Mouse (Mus musculus) hindbrain, postnatal 0 days (tissue): ENCODE results near the gene Ccdc134. TPM values are rescaled to one million over a fixed set of nuclear protein-coding genes. Genes with fewer than 3 reads are reported as not detected.

ENCODE experiments used
- ATAC-seq: fragments of 200-750 bp; cut with Nextera tagmentation; 2 replicates; pipeline ENCODE4 v1.8.0; 2017; ENCODE audit warnings: mild to moderate bottlenecking, moderate TSS enrichment, moderate library complexity
- DNase-seq: peaks from one replicate; pipeline ENCODE4 v3.0.0-alpha.2; 2015; ENCODE audit warnings: low spot score
- H3K27ac ChIP-seq: fragments of 300-500 bp; sonication (generic); 2 replicates; pipeline ENCODE4 v1.5.1; 2014; ENCODE audit warnings: mild to moderate bottlenecking
- H3K27me3 ChIP-seq: fragments of 300-500 bp; sonication (generic); 2 replicates; pipeline ENCODE4 v1.6.1; 2014; ENCODE audit warnings: low read length, mixed read lengths; ENCODE audit not compliant: insufficient read depth
- H3K36me3 ChIP-seq: fragments of 300-500 bp; sonication (generic); 2 replicates; pipeline ENCODE4 v1.6.1; 2014; ENCODE audit warnings: low read length, mixed read lengths; ENCODE audit not compliant: insufficient read depth
- H3K4me1 ChIP-seq: fragments of 300-500 bp; sonication (generic); 2 replicates; pipeline ENCODE4 v1.6.1; 2014; ENCODE audit warnings: antibody characterized with exemption, low read length, mixed read lengths; ENCODE audit not compliant: insufficient read depth
- H3K4me2 ChIP-seq: fragments of 300-500 bp; sonication (generic); 2 replicates; pipeline ENCODE4 v1.6.1; 2014; ENCODE audit warnings: low read depth, mild to moderate bottlenecking, low read length, moderate library complexity, mixed read lengths
- H3K4me3 ChIP-seq: fragments of 300-500 bp; sonication (generic); 2 replicates; pipeline ENCODE4 v1.5.1; 2014; ENCODE audit warnings: low read length
- H3K9ac ChIP-seq: fragments of 300-500 bp; sonication (generic); replicated peaks from 2 replicates; pipeline ENCODE4 v1.6.1; 2014; ENCODE audit warnings: mild to moderate bottlenecking, low read length, moderate library complexity, mixed read lengths
- H3K9me3 ChIP-seq: fragments of 300-500 bp; sonication (generic); 2 replicates; pipeline ENCODE4 v1.6.1; 2016; ENCODE audit warnings: low read length, mixed read lengths
- CTCF ChIP-seq: IDR thresholded peaks from 2 replicates; pipeline ENCODE4 v1.5.1; 2016; ENCODE audit warnings: antibody characterized with exemption, control low read depth, low read depth
- WGBS: fragments of 180-500 bp; shearing (Covaris S2); extraction: QIAGEN DNeasy Blood & Tissue Kit; methylation state at CpG from one replicate; pipeline ENCODE4 v1.1.7; 2014; 5-methylcytosine and 5-hydroxymethylcytosine counted together
- polyA plus RNA-seq: library from polyadenylated mRNA; unstranded; fragments of >200 nt; fragmentation: Nextera tagmentation; extraction: Ambion mirVana; gene quantifications from 2 replicates; pipeline ENCODE4 v1.2.1, GENCODE M21; 2015
- total RNA-seq: library from RNA; depleted of rRNA; stranded (reverse); fragments of >200 nt; gene quantifications from 2 replicates; pipeline ENCODE4 v1.2.3, GENCODE M21; 2014

Ccdc134 gene
- total and polyA plus RNA-seq, 2 experiments from 2014 or later: 6.4 to 15.5 TPM

DNA sequence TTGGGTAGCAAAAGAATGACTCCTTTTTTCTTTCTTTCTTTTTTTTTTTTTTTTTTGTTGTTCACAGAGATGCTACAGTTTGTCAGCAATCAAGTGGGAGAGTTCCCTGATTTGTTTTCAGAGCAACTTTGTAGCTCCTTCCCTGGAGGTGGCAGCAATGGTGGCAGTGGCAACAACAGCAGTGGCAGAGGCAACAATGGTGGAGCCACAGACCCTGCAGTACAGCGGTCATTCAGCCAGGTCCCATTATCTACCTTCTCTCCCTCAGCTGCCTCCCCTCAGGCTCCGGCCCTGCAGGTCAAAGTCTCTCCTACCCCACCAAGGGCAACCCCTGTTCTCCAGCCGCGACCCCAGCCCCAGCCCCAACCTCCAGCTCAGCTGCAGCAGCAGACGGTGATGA lies 41.9 kb downstream of the Ccdc134 start:
- H3K27ac ChIP-seq: no peak overlapping the region
- peaks cover 40% of the 10 kb centered on the region; the same call in 1 of the 2 replicates for H3K36me3 ChIP-seq
- no peaks in the 10 kb centered on the region for H3K9me3 ChIP-seq
- no peak for TF ChIP-seq CTCF
- peaks cover 11% of the 10 kb centered on the region; the same call in 1 of the 2 replicates for H3K4me1 ChIP-seq
- no peak overlapping the region for H3K4me2 ChIP-seq
- ATAC-seq: no peak
- no peaks in the 10 kb centered on the region for H3K27me3 ChIP-seq
- 82% methylated on average over 5 of the region's 5 CpGs for WGBS
- H3K9ac ChIP-seq: no peak overlapping the region
- no peak overlapping the region for H3K4me3 ChIP-seq
- DNase-seq: no peak

GRCm38 (mm10) chr15:82170437-82171377 lies 43.0 kb downstream of the Ccdc134 start:
- WGBS: 63% methylated on average over 36 of the region's 36 CpGs

GRCm38 (mm10) chr15:82172648-82173047 lies 44.9 kb downstream of the Ccdc134 start:
- DNase-seq (peak; percentile 64), ATAC-seq (peak; percentile 61; the same call in 1 of the 2 replicates)
- Histone ChIP-seq H3K4me1 (no peaks in the 10 kb centered on the region), H3K4me3 (no peak overlapping the region), H3K9ac (no peak overlapping the region), H3K4me2 (no peak overlapping the region), H3K27me3 (no peaks in the 10 kb centered on the region), H3K36me3 (peaks cover 67% of the 10 kb centered on the region), H3K9me3 (no peaks in the 10 kb centered on the region), H3K27ac (peak overlapping the region; percentile 56; the same call in 1 of the 2 replicates)
- WGBS: 53% methylated on average over 8 of the region's 8 CpGs
- TF ChIP-seq CTCF: no peak

More at GRCm38 (mm10) chr15:82170437-82171377, 43.0 kb downstream of the Ccdc134 start:
- Histone ChIP-seq H3K27me3 (no peaks in the 10 kb centered on the region), H3K4me3 (no peak overlapping the region), H3K4me2 (no peak overlapping the region), H3K9me3 (no peaks in the 10 kb centered on the region), H3K4me1 (peaks cover 11% of the 10 kb centered on the region; the same call in 1 of the 2 replicates), H3K36me3 (peaks cover 50% of the 10 kb centered on the region), H3K27ac (no peak overlapping the region), H3K9ac (no peak overlapping the region)
- ATAC-seq (peak; percentile 61), DNase-seq (peak; percentile 63)
- no peak for TF ChIP-seq CTCF

GRCm38 (mm10) chr15:82175091-82175490 lies 47.4 kb downstream of the Ccdc134 start:
- no peak for DNase-seq
- WGBS: 95% methylated on average over 9 of the region's 9 CpGs
- no peak overlapping the region for H3K4me3 ChIP-seq
- no peak overlapping the region for H3K27ac ChIP-seq
- no peak overlapping the region for H3K9ac ChIP-seq
- no peaks in the 10 kb centered on the region for H3K4me1 ChIP-seq
- TF ChIP-seq CTCF: no peak
- peaks cover 87% of the 10 kb centered on the region for H3K36me3 ChIP-seq
- H3K9me3 ChIP-seq: no peaks in the 10 kb centered on the region
- no peak overlapping the region for H3K4me2 ChIP-seq
- H3K27me3 ChIP-seq: no peaks in the 10 kb centered on the region
- ATAC-seq: no peak

GRCm38 (mm10) chr15:82177743-82178290 lies 50.1 kb downstream of the Ccdc134 start:
- DNase-seq (no peak), ATAC-seq (no peak)
- Histone ChIP-seq H3K36me3 (peaks cover 92% of the 10 kb centered on the region), H3K27me3 (no peaks in the 10 kb centered on the region), H3K9ac (no peak overlapping the region), H3K4me3 (no peak overlapping the region), H3K9me3 (no peaks in the 10 kb centered on the region), H3K27ac (no peak overlapping the region), H3K4me2 (no peak overlapping the region), H3K4me1 (no peaks in the 10 kb centered on the region)
- no peak for TF ChIP-seq CTCF
- WGBS: 69% methylated on average over 7 of the region's 7 CpGs

GRCm38 (mm10) chr15:82181131-82181530 lies 53.4 kb downstream of the Ccdc134 start:
- 66% methylated on average over 5 of the region's 5 CpGs for WGBS
- no peak for TF ChIP-seq CTCF
- peak; percentile 39 for DNase-seq

DNA sequence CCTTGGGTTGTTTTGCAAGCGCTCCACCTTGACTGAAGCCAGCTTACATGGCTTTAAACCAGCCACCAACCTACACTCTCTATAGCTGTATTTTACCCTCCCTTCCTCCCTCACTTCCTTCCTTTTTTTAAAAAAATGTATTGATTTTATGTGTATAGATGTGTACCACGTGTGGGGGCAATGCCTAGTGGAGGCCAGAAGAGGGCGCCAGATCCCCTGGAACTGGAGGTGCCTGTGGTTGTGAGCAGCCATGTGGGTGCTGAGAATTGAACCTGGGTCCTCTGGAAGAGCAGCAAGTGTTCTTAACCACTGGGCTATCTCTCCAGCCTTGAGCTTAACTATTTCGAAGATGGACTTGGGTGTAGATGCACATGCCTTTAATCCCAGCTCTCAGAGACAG lies 54.6 kb downstream of the Ccdc134 start:
- no peaks in the 10 kb centered on the region for H3K9me3 ChIP-seq
- no peak overlapping the region for H3K9ac ChIP-seq
- peak; percentile 45 for TF ChIP-seq CTCF
- no peak overlapping the region for H3K4me2 ChIP-seq
- peaks cover 90% of the 10 kb centered on the region for H3K36me3 ChIP-seq
- H3K4me3 ChIP-seq: no peak overlapping the region
- H3K4me1 ChIP-seq: no peaks in the 10 kb centered on the region
- WGBS: 94% methylated on average over 4 of the region's 4 CpGs
- H3K27ac ChIP-seq: no peak overlapping the region
- DNase-seq: no peak
- H3K27me3 ChIP-seq: no peaks in the 10 kb centered on the region
- ATAC-seq: no peak

More at GRCm38 (mm10) chr15:82181131-82181530, 53.4 kb downstream of the Ccdc134 start:
- Histone ChIP-seq H3K36me3 (peaks cover 93% of the 10 kb centered on the region), H3K9ac (no peak overlapping the region), H3K9me3 (no peaks in the 10 kb centered on the region), H3K4me2 (no peak overlapping the region), H3K27ac (no peak overlapping the region), H3K4me3 (no peak overlapping the region), H3K27me3 (no peaks in the 10 kb centered on the region), H3K4me1 (no peaks in the 10 kb centered on the region)
- no peak for ATAC-seq
